Comparison of ENCODE assay signal across 9 mouse cellular contexts in the genomic region with DNA sequence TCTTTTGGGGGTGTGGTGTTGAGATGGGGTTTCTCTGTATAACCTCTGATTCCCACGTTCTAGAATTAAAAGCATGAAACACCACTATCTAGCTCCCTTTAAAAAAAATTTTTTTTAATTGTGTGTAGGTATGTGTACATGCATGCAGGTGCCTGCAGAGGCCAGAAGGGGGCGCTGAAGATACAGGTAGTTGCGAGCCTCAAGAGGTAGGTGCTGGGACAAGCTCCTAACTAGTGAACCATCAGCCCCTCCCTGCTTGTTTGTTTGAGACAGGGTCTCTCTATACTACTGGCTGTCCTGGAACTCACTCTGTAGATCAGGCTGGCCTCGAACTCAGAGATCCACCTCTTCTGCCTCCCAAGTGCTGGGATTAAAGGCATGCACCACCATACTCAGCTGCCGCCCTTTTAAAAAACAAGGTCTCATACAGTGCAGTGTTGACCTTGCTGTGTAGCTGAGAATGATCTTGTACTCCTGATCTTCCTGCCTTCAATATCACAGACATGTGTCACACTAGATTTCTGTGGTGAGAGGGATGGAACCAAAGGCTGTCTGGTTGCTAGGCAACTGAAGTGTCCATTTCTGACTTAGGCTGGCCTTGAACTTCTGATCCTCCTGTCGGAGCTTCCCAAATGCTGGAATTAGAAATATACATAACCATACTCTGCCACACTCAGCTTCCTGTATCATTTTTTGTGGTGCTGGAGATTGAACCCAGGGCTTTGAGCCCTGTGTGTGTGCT. TPM values are rescaled to one million over a fixed set of nuclear protein-coding genes. Genes with fewer than 3 reads are reported as not detected.
A peak's percentile ranks its signal among the peaks of the same experiment; 100 is the strongest.
DNase-seq lines count a peak whose midpoint lies in the region; ATAC-seq and TF ChIP-seq lines count a peak whose summit lies in the region.
"Had no signal": no experiment of that assay in that cellular context is flagged by ENCODE, and none has a peak within 500 bp of the region (broad histone marks: within the 10 kb centered on the region; RNA-seq: fewer than 3 reads in every experiment).

No protein-coding gene starts in this region.

- no peak overlapping the region for H3K27ac ChIP-seq in liver, embryonic 12.5 days
- no peak overlapping the region; the same call in 1 of the 2 replicates for H3K27ac ChIP-seq in ES-E14 (ENCODE audit: insufficient read depth, low read depth, low read length, poor library complexity, severe bottlenecking)
- no peak overlapping the region for H3K27ac ChIP-seq in bone marrow, adult 2 months (ENCODE audit: control insufficient read depth, insufficient read depth, low read depth, low read length, poor library complexity)
- H3K27ac ChIP-seq: macrophage had no signal

- TF ChIP-seq POLR2A in bone marrow, adult 2 months (IDR thresholded peaks at IDR 0.05; ENCODE audit: borderline replicate concordance, control insufficient read depth, low read depth, low read length) = no peak

- no peaks in the 10 kb centered on the region for H3K9me3 ChIP-seq in liver, embryonic 12.5 days (replicated peaks)
- H3K9me3 ChIP-seq in ES-E14 (ENCODE audit: control insufficient read depth, insufficient read depth, low read depth, low read length) = no peaks in the 10 kb centered on the region

- 47% methylated on average over 6 of the region's 6 CpGs for WGBS in liver, embryonic 12.5 days (ENCODE audit: insufficient replicate concordance)
- WGBS in bone marrow, adult 2 months = 60% methylated on average over 6 of the region's 6 CpGs

- H3K4me2 ChIP-seq in liver, embryonic 12.5 days = no peak overlapping the region

- no peak overlapping the region for H3K4me3 ChIP-seq in liver, embryonic 12.5 days
- H3K4me3 ChIP-seq in ES-E14 (ENCODE audit: insufficient read depth in 1 of 2, low read depth in 1 of 2, low read length in 2 of 2, poor library complexity in 1 of 2, severe bottlenecking in 1 of 2) = no peak overlapping the region
- no peak overlapping the region for H3K4me3 ChIP-seq in bone marrow, adult 2 months (replicated peaks; ENCODE audit: control insufficient read depth, low read depth, low read length)
- H3K4me3 ChIP-seq: erythroblast, embryonic 14.5 days had no signal

- no peak for ATAC-seq in liver, embryonic 12.5 days

- H3K9ac ChIP-seq in liver, embryonic 12.5 days = no peak overlapping the region
- H3K9ac ChIP-seq in ES-E14 (ENCODE audit: insufficient read depth, low read depth, low read length, poor library complexity, severe bottlenecking) = no peak overlapping the region

- H3K4me1 ChIP-seq in liver, embryonic 12.5 days = peaks cover 27% of the 10 kb centered on the region
- peaks cover 2 to 17% of the 10 kb centered on the region in 2 experiments; a peak in 3 of 4 replicates for H3K4me1 ChIP-seq in ES-E14 (ENCODE audit: control insufficient read depth in 2 of 2, insufficient read depth in 2 of 2, low read length in 2 of 2, poor library complexity in 1 of 2)
- H3K4me1 ChIP-seq in bone marrow, adult 2 months (ENCODE audit: control insufficient read depth, insufficient read depth, low read length) = peaks cover 4% of the 10 kb centered on the region; the same call in 1 of the 2 replicates

- DNase-seq in liver (peak; percentile 69), ES-E14 (ENCODE audit: low read depth, low spot score) (peak; percentile 88)
- peak; percentile 51 for DNase-seq in splenic B cell, adult 2 months (ENCODE audit: low read depth, low spot score)
- DNase-seq in gastrocnemius, postnatal 10 days = no peak
- no peak for DNase-seq in right cerebral cortex, postnatal 25 days

- in situ Hi-C loops in ES-E14 (cut with MboI; ENCODE audit: low sequenced_read_pairs in 2 of 2, unreplicated experiment in 2 of 2) = no loop called here

- peaks cover 6% of the 10 kb centered on the region for H3K36me3 ChIP-seq in liver, embryonic 12.5 days
- peaks cover 8% of the 10 kb centered on the region for H3K36me3 ChIP-seq in ES-E14 (ENCODE audit: control insufficient read depth, insufficient read depth, low read length, poor library complexity, severe bottlenecking)
- no peaks in the 10 kb centered on the region; the same call in 1 of the 2 replicates for H3K36me3 ChIP-seq in splenic B cell, adult 2 months (ENCODE audit: control insufficient read depth, insufficient read depth, low read length, poor library complexity, severe bottlenecking)

- no peaks in the 10 kb centered on the region for H3K27me3 ChIP-seq in liver, embryonic 12.5 days (replicated peaks)
- no peaks in the 10 kb centered on the region for H3K27me3 ChIP-seq in splenic B cell, adult 2 months (ENCODE audit: control insufficient read depth, insufficient read depth, low read length, poor library complexity, severe bottlenecking)

- peak; percentile 40; the same call in 1 of the 2 replicates for TF ChIP-seq CTCF in bone marrow, adult 2 months (IDR thresholded peaks at IDR 0.05; ENCODE audit: control insufficient read depth, insufficient read depth, low read length)

TF ChIP-seq in ES-E14, 5 proteins besides CTCF, POLR2A, EP300 and RAD21:
- TF ChIP-seq ZC3H11A (IDR thresholded peaks at IDR 0.05; ENCODE audit: borderline replicate concordance, low read depth, low read length) (peak; percentile 34), MAFK (IDR thresholded peaks at IDR 0.05; ENCODE audit: insufficient read depth, low read depth, low read length) (0 out of 2 replicates have a peak, but pooled peaks have one; percentile 13), ZNF384 (IDR thresholded peaks at IDR 0.05; ENCODE audit: low read depth, low read length) (peak; percentile 88), HCFC1 (IDR thresholded peaks at IDR 0.05; ENCODE audit: borderline replicate concordance, insufficient read depth, low read length) (no peak)

RNA-seq across cellular contexts. Expression of a gene that starts 13.8 kb away (rescaled TPM):
- 7.4 TPM in 2 replicates for polyA plus RNA-seq in liver, embryonic 12.5 days (2016; fragmentation: Nextera tagmentation; extraction: Ambion mirVana)
- 630 and 878 TPM in 2 replicates for total RNA-seq in ES-E14 (2012; rRNA removed)
- polyA plus RNA-seq in bone marrow, adult 2 months (2011; ENCODE audit: insufficient read depth, insufficient read length, low replicate concordance, missing spikeins) = 1.5 and 71.0 TPM in 2 replicates
- total RNA-seq in gastrocnemius, postnatal 10 days (2021) = 100 to 1,000 TPM; 357 to 451 TPM

RNA-seq across cellular contexts. Expression of a gene that starts 32.9 kb away (rescaled TPM):
- polyA plus RNA-seq in liver, embryonic 12.5 days (2016; fragmentation: Nextera tagmentation; extraction: Ambion mirVana) = 121 and 128 TPM in 2 replicates
- 109 and 176 TPM in 2 replicates for total RNA-seq in ES-E14 (2012; rRNA removed)
- 26.9 and 58.1 TPM in 2 replicates for polyA plus RNA-seq in bone marrow, adult 2 months (2011; ENCODE audit: insufficient read depth, insufficient read length, low replicate concordance, missing spikeins)
- 100 to 1,000 TPM; 302 to 322 TPM for total RNA-seq in gastrocnemius, postnatal 10 days (2021)

Comparison
In these comparisons a context has a peak if more than half of its experiments do, and no peak if none do; other contexts are left out.
1. DNase-seq: peak in liver (single experiment), ES-E14 (single experiment) and splenic B cell, adult 2 months (single experiment); none in gastrocnemius, postnatal 10 days (single experiment) and right cerebral cortex, postnatal 25 days (single experiment).